Mouse (Mus musculus): ENCODE data around the gene Ptma. TPM values are rescaled to one million over a fixed set of nuclear protein-coding genes. Genes with fewer than 3 reads are reported as not detected.
A peak's percentile ranks its signal among the peaks of the same experiment; 100 is the strongest.
"Not testable (repeated sequence)": the region's sequence is repeated elsewhere in the genome, so short reads cannot be mapped to it uniquely, and the experiment has no call there.

Ptma gene
- polyA plus RNA-seq, 1 experiment, result 751 TPM

DNA sequence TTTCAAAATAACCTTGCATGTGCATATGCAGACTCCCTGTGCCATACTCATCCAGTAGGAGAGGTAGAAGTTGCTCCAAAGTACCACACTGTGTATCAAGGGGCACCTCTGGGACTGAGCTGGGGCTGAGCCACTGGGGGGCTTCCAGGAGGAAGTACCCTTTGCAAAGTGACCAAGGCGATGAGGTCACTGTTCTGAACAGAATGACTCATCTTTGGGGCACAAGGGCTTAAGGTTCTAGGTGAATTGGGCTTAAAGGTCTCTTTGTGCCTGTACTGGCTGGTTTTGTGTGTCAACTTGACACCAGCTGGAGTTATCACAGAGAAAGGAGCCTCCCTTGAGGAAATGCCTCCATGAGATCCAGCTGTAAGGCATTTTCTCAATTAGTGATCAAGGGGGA lies 13.5 kb upstream of the Ptma start:
- DNase-seq (ENCODE audit: extremely low spot score in 1 of 2, low spot score in 1 of 2), result not testable (repeated sequence)

DNA sequence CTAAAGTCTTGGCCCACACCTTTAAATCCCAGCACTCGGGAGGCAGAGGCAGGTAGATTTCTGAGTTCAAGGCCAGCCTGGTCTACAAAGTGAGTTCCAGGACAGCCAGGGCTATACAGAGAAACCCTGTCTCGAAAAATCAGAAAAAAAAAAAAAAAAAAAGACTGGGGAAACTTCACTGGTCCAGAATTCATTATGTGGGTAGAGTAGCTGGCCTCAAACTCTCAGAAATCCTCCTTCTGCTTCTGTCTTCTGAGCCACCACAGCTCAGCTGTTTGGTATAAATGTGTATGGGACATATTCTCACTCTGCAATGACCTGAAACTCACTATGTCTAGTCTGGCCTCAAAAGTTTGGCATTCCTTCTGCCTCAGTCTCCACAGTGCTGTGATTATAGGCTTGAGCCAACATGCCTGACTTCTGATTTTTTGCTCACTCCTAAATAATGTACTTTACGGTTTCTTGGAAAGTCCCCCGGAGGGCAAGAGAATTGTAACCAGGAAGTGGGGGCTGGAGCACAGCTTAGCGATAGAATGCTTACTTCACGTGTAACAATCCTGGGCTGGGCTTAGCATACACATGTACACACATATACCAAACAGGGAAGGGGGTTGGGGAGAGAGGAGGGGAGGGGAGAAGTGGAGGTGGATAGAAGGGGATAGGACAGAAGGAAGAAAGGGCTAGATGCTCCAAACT lies 10.7 kb upstream of the Ptma start:
- no peak for DNase-seq (ENCODE audit: extremely low spot score in 1 of 2, low spot score in 1 of 2)

DNA sequence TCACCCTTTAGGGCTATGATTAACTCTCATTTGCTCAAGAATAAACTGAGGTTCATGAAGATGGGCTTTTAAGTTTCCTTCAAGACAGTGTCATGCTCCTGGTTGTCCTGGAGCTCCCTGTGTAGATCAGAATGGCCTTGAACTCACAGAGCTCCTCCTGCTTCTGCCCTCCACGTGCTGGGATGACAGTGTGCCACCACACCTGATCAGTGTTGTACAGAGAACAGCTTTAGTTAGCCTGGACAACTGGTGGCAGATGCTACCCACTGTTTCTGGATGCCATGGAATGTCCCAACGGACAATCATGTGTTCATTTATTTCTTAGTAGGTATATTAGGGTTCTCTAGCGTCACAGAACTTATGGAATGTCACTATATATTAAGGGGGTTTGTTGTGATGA lies 9.4 kb upstream of the Ptma start:
- DNase-seq (ENCODE audit: extremely low spot score in 1 of 2, low spot score in 1 of 2), result no peak

DNA sequence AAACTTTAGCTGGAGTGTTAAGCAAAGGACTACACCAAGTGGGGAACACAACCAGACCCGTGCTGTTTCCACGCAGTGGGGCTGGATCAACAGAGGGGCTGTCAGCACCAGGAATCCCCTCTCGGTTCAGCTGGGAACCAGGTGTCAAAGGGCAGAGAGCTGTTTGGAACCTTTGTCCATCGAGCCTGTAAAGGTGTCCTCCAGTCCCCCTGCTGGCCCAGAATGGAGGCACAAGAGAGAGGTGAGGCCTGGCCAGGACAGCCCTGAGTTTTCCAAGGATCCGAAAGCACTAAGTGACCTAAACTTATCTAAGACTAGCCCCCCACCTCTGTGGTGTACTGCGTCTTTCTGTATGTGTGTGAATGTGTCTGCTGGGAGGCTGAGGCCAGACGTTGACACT lies 6.2 kb upstream of the Ptma start:
- no peak for DNase-seq (ENCODE audit: extremely low spot score in 1 of 2, low spot score in 1 of 2)

DNA sequence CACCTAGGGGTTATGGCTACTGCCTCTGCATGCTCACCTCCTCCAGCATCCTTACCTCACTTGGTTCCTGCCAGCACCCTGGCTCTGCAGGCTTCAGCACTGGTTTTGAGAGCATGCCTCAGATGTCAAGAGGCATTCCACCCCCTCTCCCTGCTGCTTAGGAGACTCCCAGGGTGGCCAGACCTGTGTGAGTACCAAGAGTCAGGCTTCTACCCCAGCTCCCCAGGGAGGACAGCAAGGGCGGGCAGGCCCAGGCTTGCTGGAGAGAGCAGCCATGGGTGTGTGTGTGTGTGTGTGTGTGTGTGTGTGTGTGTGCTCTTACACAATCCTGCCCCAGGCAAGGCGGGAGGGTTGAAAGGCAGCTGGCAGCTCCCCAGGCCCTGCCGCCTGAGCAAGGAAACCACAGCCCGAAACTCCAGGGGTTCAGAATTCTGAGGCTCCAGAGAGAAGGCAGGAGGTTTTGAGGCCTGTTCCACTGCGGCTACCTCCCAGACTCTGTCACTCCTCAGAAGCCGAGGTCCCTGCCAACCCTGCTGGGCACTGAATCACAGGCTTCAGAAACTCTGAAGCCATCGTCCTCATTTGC lies 4.1 kb upstream of the Ptma start:
- DNase-seq (ENCODE audit: extremely low spot score in 1 of 2, low spot score in 1 of 2), result no peak

DNA sequence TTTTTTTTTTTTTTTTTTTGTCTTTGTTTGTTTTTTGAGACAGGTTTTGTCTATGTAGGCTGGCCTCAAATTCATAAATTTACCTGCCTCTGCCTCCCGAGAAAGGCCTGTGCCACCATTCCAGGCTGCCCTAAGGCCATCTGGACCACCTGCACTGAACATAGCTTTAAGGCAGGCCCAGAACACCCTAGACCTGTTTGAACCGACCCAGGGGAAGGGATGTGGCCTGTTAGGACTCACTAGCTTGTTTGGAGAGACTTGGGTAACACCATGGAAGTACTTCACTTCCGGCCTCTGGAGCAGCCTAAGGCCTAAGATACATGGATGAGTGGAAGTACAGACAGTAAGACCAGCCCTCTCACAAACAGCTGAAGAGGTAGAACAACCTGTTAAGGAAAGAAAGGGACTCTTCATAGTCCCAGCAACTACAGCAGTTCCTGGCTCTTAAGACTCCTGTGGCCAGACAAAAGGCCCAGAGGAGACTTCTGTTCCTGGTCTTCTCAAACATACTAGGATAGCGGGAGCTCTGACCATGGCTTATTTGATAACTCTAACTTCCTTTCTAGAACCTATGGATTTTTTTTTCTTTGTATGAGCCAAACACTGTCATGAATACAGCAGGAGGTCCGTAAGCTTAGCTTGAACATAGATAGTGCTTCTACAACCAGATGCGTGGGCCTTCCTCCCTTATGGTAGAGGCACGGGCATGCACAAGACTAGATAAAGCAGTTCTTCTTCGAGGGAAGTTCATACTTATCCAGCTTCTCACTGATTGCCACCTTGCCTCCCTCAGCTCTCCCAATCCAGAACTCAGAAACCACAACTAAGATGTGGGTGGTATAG lies 2.5 kb upstream of the Ptma start:
- no peak for DNase-seq (ENCODE audit: extremely low spot score in 1 of 2, low spot score in 1 of 2)

DNA sequence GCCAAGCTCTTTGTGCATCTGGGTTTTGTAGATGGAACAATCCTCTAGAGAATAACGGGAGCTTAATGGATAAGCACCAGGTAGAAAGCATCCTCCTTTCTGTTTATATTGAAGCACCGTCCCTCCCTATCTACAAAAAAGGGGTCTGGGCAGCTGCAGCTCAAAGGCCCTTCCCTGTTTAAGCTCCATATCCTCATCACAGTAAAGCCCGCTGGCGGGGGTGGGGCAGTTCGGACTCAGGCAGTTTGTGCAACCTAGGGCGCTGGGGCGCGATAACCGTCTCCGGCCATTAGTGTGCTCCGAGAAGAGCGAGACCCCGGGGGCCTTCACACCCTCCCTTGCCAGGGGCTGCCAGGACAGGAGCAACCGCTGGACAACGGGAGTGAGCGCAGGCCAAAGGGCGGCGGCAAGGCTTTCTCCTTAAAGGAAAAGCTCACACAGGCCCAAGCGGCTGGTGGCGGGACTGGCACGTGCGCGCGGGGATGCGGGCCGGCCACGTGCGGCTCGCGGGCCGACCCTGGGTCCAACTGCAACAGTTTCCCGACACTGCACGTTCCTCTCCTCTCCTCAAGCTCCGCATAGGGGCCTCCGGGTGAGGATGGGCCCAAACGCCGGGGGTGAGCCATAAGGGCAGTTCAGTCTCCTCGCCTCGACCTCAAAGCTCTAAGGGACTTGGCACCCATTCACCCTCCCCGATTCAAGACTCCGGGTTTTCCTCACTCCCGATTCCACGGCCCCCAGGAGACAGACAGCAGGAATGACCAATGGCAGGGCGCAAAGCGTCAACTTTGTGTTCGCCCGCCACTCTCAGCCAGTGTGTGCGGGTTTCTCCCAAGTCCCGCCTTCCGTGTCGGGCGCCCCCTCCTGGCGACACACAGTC lies 1.7 kb upstream of the Ptma start:
- peak; percentile 98 to 100 for DNase-seq (ENCODE audit: extremely low spot score in 1 of 2, low spot score in 1 of 2)

DNA sequence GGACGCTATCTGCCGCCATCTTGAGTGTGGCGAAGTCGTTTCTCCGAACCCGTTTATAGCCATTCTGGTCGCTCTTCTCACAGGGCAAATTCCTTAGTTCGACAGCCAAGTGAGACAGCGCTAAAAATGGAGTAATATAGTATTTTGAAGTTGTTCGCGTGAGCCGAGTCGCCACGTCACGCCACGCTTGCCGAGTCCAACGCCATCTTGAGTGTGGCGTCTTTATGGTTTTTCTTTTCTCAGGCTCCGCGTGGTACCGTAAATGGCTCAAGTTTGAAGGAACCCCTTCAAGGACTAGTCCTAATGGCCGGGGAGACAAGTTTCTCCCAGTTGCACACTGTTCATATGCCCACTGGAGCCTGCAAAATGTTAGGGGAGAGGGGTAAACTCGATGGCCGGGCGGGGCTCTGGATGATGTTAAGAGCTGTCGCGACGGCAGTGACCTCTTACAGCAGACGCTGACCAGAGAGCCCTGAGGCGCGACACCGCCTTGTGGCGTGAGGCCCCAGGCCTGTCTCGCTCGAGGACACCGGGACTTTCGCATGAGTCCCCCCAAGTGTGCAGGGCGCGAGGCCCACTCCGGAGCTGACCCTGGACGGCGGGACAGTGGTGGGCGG lies 919 bp upstream of the Ptma start:
- peak in 1 of 2 experiments; percentile 55 for DNase-seq (ENCODE audit: extremely low spot score in 1 of 2, low spot score in 1 of 2)

DNA sequence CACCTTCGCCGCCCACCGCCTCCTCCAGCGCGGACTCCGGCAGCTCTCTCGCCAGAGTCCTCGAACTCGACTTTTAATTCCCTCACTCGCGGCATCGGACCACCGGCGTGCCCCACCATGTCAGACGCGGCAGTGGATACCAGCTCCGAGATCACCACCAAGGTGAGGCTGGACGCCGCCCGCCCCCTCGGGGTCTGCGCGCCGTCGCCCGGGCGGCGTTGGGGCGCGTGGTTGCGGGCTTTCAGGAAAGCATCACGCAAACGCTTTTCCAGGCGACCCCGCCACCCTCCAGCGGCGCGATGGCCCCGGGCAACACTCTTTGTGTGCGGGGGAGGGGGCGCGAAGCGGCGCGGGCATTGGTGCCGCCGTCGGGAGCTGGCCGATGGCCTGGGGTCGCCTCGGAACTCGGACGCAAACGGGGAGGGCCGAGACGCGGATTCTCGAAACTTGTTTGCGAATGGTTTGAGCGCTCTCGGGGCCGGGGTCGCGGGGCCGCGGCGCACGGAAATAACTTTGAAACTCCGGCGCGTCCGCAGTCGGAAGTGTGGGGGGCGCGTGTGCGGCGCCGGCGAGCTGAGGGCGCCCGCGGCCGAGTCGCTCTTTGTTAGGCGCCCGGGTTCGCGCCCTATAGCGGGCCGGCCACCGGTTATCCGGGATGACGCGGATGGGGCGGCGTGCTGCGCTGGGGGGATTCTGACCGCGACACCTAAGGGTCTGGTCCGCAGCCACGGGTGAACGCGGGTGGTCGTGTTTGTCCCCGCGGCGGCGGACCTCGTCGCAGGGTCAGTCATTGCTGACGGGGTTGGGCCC lies 468 bp downstream of the Ptma start:
- no peak for DNase-seq (ENCODE audit: extremely low spot score in 1 of 2, low spot score in 1 of 2)

DNA sequence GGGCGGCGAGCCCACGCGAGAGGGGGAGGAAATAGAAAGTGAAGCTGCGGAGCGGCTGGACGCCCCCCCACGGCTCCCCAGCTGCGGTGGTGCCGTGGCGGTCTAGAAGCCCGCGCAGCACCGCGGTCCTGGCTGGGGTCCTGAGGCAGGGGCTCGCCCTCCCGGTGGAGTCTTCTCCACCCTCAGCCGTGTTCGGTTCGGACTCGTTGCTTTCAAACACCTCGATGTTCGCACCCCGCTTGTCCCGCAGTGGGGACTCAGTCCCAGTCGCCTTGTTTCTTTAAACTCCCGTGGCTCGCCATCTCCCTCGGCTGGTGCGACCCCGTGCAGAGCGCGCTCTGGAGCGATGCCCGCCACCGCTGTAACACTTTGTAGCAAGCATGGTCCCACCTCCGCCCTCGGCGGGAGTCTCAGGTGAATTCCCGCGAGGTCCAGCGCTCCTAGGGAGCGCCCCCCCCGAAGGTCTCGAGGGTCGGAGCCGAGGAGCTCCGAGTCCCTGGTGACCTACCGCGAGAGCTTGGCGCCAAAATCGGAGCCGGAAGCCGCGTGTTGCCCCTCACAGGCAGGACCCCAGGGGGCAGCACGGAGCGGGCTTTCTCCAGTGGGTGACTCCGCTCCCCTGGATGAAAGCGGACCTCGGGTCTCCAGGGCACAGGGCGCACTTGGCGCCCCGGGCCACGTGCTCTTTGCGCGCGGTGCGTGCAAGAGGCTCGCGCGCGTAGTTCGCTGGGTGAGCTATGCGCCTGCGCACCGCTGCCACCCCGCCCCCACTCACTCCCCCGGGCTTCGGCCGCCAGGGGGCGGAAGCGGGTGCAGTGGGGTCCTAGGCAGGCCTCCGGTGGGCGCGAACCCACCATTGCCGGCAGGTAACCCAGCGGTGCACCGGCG lies 1.3 kb downstream of the Ptma start:
- peak; percentile 81 to 97 for DNase-seq (ENCODE audit: extremely low spot score in 1 of 2, low spot score in 1 of 2)

DNA sequence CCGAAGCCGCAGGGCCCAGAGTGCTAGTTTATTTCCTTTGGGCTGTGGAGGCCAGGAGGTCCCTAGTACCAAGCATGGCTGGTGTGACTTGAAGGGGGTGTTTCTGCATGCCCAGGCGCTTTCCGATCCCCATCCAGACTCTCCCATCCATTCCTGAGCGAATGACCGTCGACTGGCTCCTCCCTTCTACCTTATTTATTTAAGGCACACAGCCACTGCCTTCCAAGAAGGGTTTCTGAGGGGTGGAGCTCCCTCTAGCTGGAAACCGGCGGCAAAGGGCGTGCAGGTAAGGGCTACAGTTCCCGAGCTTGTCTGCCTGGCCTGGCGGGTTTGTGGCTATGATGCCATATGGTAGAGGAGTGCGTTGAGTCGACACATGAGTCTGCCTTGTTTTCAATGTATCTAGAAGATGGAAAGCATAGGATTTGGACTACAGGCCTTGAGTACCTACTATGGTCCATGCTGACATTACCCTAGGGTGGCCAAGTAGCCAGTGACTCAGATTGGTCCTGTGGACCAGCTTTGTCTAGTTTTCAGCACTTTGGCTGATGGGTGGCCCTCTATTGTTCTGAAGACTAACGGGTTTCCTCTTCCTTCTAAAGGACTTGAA lies 2.1 kb downstream of the Ptma start:
- peak in 1 of 2 experiments; percentile 71 for DNase-seq (ENCODE audit: extremely low spot score in 1 of 2, low spot score in 1 of 2)

DNA sequence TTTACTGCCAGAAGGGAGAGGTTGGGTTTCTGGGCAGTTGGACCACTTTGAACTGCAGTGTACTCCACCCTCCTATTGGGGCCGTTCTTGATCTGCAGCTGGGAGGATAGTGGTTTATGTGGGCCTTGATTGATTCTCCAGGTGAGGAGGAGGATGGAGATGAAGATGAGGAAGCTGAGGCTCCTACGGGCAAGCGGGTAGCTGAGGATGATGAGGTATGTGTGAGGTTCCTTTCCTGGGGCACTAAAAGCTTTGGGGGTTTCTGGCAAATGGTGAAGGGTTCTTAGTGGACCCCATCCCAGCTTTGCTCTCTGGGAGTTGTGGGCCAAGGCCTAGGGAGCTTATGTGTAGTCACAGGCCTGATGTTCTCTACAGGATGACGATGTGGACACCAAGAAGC lies 3.1 kb downstream of the Ptma start:
- DNase-seq (ENCODE audit: extremely low spot score in 1 of 2, low spot score in 1 of 2), result no peak

DNA sequence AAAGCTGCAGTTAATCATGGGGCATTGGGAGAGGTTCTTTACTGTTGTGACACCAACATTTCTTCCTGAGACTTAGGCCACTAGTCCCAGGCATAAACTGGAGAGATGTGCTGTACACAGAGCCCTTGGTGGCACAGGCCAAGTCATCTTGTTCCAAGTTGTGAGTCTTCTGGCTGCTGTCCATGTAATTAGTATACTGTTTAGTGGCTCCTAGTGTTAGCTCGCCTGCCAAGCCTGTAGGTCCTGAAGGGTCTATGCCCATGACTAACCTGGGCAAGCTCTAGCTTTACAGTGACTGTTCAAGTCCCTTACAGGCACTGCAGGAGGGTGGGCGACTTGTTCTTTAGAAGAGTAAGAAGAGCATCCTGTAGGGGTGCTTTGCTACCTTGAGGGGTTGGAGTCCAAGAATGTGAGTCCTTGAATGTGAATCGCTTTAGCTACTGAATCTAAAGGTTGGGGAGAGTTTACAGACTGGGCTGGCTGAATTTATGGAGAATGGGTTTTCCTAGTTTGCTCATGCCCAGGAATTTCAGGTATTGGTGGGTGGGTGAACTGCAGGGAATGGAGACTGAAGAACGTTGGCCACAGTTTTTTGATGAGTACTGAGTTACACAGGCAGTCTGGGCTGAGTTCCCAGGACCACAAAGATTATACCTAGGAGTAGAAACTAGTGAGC lies 4.5 kb downstream of the Ptma start:
- no peak for DNase-seq (ENCODE audit: extremely low spot score in 1 of 2, low spot score in 1 of 2)

DNA sequence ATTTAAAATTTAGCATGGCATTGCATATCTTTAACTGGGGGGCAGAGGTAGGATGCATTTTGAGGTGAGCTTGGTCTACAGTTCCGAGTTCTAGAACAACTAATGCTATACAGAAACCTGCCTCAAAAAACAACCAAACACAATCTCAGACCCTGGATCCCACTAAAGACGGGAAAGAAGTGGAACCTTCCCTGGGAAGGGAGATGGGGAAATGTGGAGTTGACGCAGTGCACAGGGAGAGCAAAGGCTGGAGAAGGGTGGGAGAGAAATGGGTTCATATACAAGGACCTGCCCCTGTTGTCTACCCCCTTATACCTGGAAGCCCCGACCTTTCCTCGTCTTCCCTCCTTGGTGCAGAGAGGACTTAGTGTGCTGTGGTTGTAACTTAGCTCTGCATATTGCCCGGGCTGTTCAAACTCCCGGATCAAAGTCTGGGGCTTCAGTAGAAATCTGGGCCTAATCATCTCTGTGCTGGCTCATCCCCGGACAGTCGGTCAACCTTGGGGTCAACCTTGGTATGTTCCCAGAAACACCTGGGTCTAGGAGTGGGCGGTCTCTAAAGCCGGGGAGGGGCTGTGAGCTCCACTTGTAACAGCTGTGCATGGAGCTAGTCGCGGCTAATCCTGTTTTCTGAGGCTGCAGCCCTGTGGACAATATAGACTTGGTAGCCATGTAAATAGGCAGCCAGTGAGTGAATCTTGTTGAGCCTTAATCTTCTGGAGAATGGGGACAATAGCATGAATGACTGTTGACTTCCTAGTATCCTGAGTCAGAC lies 5.2 kb downstream of the Ptma start:
- no peak for DNase-seq (ENCODE audit: extremely low spot score in 1 of 2, low spot score in 1 of 2)

DNA sequence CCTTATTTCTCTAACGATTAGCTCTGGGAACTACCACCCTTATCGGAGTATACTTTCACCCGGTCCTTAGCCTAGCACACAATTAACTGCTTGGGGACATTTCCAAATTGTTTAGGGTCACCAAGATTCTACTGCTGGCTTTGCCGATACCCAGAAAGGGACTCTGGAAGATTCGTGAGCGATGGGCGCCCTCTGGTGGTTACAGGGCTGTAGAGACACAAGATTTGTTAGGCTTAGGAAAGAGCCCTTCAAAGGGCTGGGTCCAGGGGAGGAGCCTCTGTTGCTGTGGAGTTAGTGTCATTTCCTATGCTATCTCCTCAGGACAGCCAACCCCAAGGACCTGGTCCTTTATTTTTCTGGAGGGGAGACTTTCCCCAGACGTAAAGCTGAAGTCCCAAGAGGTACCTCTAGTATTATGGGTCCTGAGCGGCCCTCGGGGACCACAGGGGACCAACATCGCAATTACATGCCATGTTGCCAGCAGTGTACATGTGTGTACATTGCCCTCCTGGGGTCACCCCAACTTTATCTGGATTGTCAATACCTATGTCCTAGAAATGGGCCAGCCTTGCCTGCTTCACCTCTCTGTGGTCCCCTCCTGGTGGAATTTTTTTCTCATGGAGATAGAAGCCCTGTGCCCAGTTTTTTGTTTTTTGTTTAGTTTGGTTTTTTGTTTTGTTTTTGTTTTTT lies 6.0 kb downstream of the Ptma start:
- DNase-seq (ENCODE audit: extremely low spot score in 1 of 2, low spot score in 1 of 2), result peak; percentile 83 to 98
